Mouse (Mus musculus): Measurements from ENCODE around the gene Pfkp.

DNA sequence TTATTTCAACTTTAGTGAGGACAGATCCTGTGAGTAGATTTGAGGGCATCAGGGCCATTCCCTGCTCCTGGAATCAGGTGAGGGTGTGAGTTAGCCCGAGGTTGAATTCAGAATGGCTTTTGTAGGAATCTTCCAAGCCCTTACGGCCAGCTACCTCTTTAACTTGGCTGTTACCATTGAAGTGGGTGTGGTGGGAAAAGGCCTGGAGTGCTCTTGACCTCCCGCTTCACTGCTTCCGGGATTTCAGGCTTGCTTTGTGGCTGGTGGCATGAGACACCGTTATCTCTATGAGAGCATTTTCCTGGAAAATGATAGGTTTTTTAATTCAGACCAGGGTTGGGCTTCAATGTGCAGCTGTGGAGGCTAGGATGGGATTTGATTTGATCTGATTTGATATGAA is 83.0 kb downstream of the Pfkp start:
- TF ChIP-seq CTCF (IDR thresholded peaks at IDR 0.05; ENCODE audit: insufficient read depth, low read depth, low read length) (no peak), POLR2A (IDR thresholded peaks at IDR 0.05; ENCODE audit: insufficient read depth, low read depth, low read length) (no peak)

All from olfactory bulb, adult 2 months (tissue).